Comparison of ENCODE assay signal across 16 mouse cellular contexts in the genomic region with DNA sequence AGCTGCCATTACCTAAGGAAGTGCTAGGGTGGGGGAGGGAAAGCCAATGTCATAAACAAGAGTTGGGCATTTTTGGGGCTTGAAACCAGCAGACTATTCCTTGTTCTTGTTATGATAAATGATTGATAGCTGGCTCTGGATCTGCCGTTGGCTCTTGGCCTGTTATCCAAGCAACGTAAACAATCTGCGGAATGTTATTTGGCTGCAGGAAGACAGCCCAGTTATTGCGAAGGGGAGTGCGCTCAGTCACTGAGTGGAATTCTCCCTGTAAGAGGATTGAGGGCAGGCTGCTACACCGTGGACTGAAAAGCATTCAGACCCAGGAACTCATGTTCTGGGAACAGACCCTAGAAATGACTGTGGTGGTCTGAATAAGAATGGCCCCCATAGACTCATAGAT. TPM values are rescaled to one million over a fixed set of nuclear protein-coding genes. Genes with fewer than 3 reads are reported as not detected.
DNase-seq lines count a peak whose midpoint lies in the region; ATAC-seq and TF ChIP-seq lines count a peak whose summit lies in the region.
"Had no signal": no experiment of that assay in that cellular context is flagged by ENCODE, and none has a peak within 500 bp of the region (broad histone marks: within the 10 kb centered on the region; RNA-seq: fewer than 3 reads in every experiment).

No protein-coding gene starts in this region.

- 57% methylated on average over 6 of the region's 6 CpGs for WGBS in forebrain, embryonic 16.5 days
- WGBS in forebrain, embryonic 11.5 days = 93% methylated on average over 6 of the region's 6 CpGs
- 54% methylated on average over 6 of the region's 6 CpGs for WGBS in kidney, postnatal 0 days
- WGBS in lung, embryonic 14.5 days = 11% methylated on average over 6 of the region's 6 CpGs

- no peak overlapping the region for H3K4me3 ChIP-seq in forebrain, embryonic 16.5 days (replicated peaks; ENCODE audit: low read length)
- no peak overlapping the region for H3K4me3 ChIP-seq in forebrain, embryonic 11.5 days (ENCODE audit: low read depth, low read length)
- H3K4me3 ChIP-seq in kidney, postnatal 0 days (replicated peaks; ENCODE audit: low read depth, low read length) = no peak overlapping the region
- H3K4me3 ChIP-seq in lung, embryonic 14.5 days (ENCODE audit: low read depth, low read length) = no peak overlapping the region
- H3K4me3 ChIP-seq: heart, embryonic 10.5 days; hindbrain, embryonic 12.5 days; neural tube, embryonic 15.5 days had no signal

- DNase-seq in forebrain, embryonic 11.5 days (ENCODE audit: low spot score) = no peak
- peak; percentile 54 for DNase-seq in 3134 (ENCODE audit: extremely low read depth, insufficient read length, low spot score)
- peak; percentile 74 for DNase-seq in kidney, postnatal 0 days (ENCODE audit: low spot score)
- DNase-seq in lung, embryonic 14.5 days = peak; percentile 91
- DNase-seq in cerebellum, postnatal 36 days = no peak
- no peak for DNase-seq in thymus, postnatal 25 days
- DNase-seq: adrenal gland, postnatal 10 days; layer of hippocampus, postnatal 36 days had no signal

- H3K4me1 ChIP-seq in forebrain, embryonic 16.5 days (replicated peaks; ENCODE audit: control insufficient read depth, insufficient read depth, low read length) = peaks cover 13% of the 10 kb centered on the region
- H3K4me1 ChIP-seq in forebrain, embryonic 11.5 days (replicated peaks; ENCODE audit: control insufficient read depth, insufficient read depth, low read length) = peaks cover 2% of the 10 kb centered on the region; the same call in 1 of the 2 replicates
- peaks cover 23% of the 10 kb centered on the region for H3K4me1 ChIP-seq in kidney, postnatal 0 days (replicated peaks; ENCODE audit: insufficient read depth, low read length)
- peaks cover 7% of the 10 kb centered on the region; the same call in 1 of the 2 replicates for H3K4me1 ChIP-seq in lung, embryonic 14.5 days (ENCODE audit: insufficient read depth)

- H3K27ac ChIP-seq in forebrain, embryonic 16.5 days (ENCODE audit: low read length) = no peak overlapping the region
- H3K27ac ChIP-seq in forebrain, embryonic 11.5 days (ENCODE audit: low read depth, low read length) = no peak overlapping the region
- 0 out of 2 replicates have a peak overlapping the region, but pooled peaks have one; percentile 10 for H3K27ac ChIP-seq in kidney, postnatal 0 days
- peak overlapping the region; percentile 44; the same call in 1 of the 2 replicates for H3K27ac ChIP-seq in lung, embryonic 14.5 days (ENCODE audit: low read depth)
- H3K27ac ChIP-seq: heart, embryonic 10.5 days; hindbrain, embryonic 12.5 days; macrophage; neural tube, embryonic 15.5 days had no signal

- H3K4me2 ChIP-seq in forebrain, embryonic 16.5 days (ENCODE audit: low read length) = no peak overlapping the region
- H3K4me2 ChIP-seq in forebrain, embryonic 11.5 days (ENCODE audit: low read depth, low read length, severe bottlenecking) = no peak overlapping the region
- H3K4me2 ChIP-seq in kidney, postnatal 0 days (ENCODE audit: low read length) = no peak overlapping the region
- H3K4me2 ChIP-seq in lung, embryonic 14.5 days = no peak overlapping the region
- H3K4me2 ChIP-seq: hindbrain, embryonic 12.5 days; neural tube, embryonic 15.5 days had no signal

- no peak overlapping the region for H3K9ac ChIP-seq in forebrain, embryonic 16.5 days (replicated peaks; ENCODE audit: low read depth, low read length)
- H3K9ac ChIP-seq in forebrain, embryonic 11.5 days (ENCODE audit: low read length) = no peak overlapping the region
- no peak overlapping the region for H3K9ac ChIP-seq in kidney, postnatal 0 days (ENCODE audit: low read depth, low read length)
- H3K9ac ChIP-seq in lung, embryonic 14.5 days = no peak overlapping the region
- H3K9ac ChIP-seq: hindbrain, embryonic 12.5 days; neural tube, embryonic 15.5 days had no signal

- ATAC-seq in forebrain, embryonic 16.5 days = peak; percentile 20; the same call in 1 of the 2 replicates
- no peak for ATAC-seq in forebrain, embryonic 11.5 days (replicated peaks; ENCODE audit: low FRiP score)
- no peak for ATAC-seq in kidney, postnatal 0 days (replicated peaks; ENCODE audit: low FRiP score, low read depth)
- peak; percentile 58 for ATAC-seq in lung, embryonic 14.5 days (ENCODE audit: insufficient read depth)
- ATAC-seq in monocyte, adult 5-6 weeks (replicated peaks; ENCODE audit: insufficient number of reproducible peaks, low FRiP score, low TSS enrichment, poor library complexity, severe bottlenecking) = no peak
- ATAC-seq: midbrain, embryonic 16.5 days had no signal

- no peak for TF ChIP-seq CTCF in kidney, postnatal 0 days (IDR thresholded peaks at IDR 0.05; ENCODE audit: low read depth)
- TF ChIP-seq CTCF in lung, embryonic 14.5 days (IDR thresholded peaks at IDR 0.05; ENCODE audit: low read depth) = no peak

- no peaks in the 10 kb centered on the region for H3K27me3 ChIP-seq in forebrain, embryonic 16.5 days (replicated peaks; ENCODE audit: control insufficient read depth, insufficient read depth, low read length)
- no peaks in the 10 kb centered on the region for H3K27me3 ChIP-seq in forebrain, embryonic 11.5 days (ENCODE audit: control insufficient read depth, insufficient read depth, low read length)
- H3K27me3 ChIP-seq in kidney, postnatal 0 days (ENCODE audit: insufficient read depth, low read length) = no peaks in the 10 kb centered on the region
- no peaks in the 10 kb centered on the region for H3K27me3 ChIP-seq in lung, embryonic 14.5 days (ENCODE audit: insufficient read depth, low read length)
- H3K27me3 ChIP-seq: hindbrain, embryonic 12.5 days; neural tube, embryonic 15.5 days had no signal

- H3K36me3 ChIP-seq in forebrain, embryonic 16.5 days (ENCODE audit: control insufficient read depth, insufficient read depth) = no peaks in the 10 kb centered on the region
- no peaks in the 10 kb centered on the region for H3K36me3 ChIP-seq in forebrain, embryonic 11.5 days (ENCODE audit: control insufficient read depth, insufficient read depth, low read length)
- no peaks in the 10 kb centered on the region for H3K36me3 ChIP-seq in kidney, postnatal 0 days (ENCODE audit: insufficient read depth, low read length)
- H3K36me3 ChIP-seq in lung, embryonic 14.5 days (ENCODE audit: insufficient read depth) = no peaks in the 10 kb centered on the region
- H3K36me3 ChIP-seq: heart, embryonic 10.5 days; hindbrain, embryonic 12.5 days; neural tube, embryonic 15.5 days had no signal

- H3K9me3 ChIP-seq in forebrain, embryonic 16.5 days (ENCODE audit: control insufficient read depth, low read length) = no peaks in the 10 kb centered on the region
- no peaks in the 10 kb centered on the region for H3K9me3 ChIP-seq in forebrain, embryonic 11.5 days (ENCODE audit: control insufficient read depth, low read length)
- H3K9me3 ChIP-seq in kidney, postnatal 0 days (replicated peaks; ENCODE audit: low read length) = no peaks in the 10 kb centered on the region; the same call in 1 of the 2 replicates
- no peaks in the 10 kb centered on the region; the same call in 1 of the 2 replicates for H3K9me3 ChIP-seq in lung, embryonic 14.5 days (ENCODE audit: low read depth, low read length)
- H3K9me3 ChIP-seq: heart, embryonic 10.5 days; hindbrain, embryonic 12.5 days; neural tube, embryonic 15.5 days had no signal

RNA-seq across cellular contexts. Expression of a gene that starts 40.3 kb away (rescaled TPM):
- polyA plus RNA-seq in forebrain, embryonic 16.5 days (2015; fragmentation: Nextera tagmentation; extraction: Ambion mirVana) = 0.54 and 0.88 TPM in 2 replicates
- 0.15 and 0.27 TPM in 2 replicates for polyA plus RNA-seq in forebrain, embryonic 11.5 days (2014; fragmentation: Nextera tagmentation; extraction: Ambion mirVana)
- polyA plus RNA-seq in kidney, postnatal 0 days (2015; fragmentation: Nextera tagmentation; extraction: Ambion mirVana) = 1.7 and 2.0 TPM in 2 replicates
- polyA plus RNA-seq in lung, embryonic 14.5 days (2014; fragmentation: Nextera tagmentation; extraction: Ambion mirVana) = 1.4 and 1.7 TPM in 2 replicates
- total RNA-seq in monocyte, adult 5-6 weeks (2017) = 36.2 to 60.6 TPM (median 43.2 TPM) in 3 replicates

RNA-seq across cellular contexts. Expression of a gene that starts 41.5 kb away (rescaled TPM):
- 1.4 and 1.6 TPM in 2 replicates for polyA plus RNA-seq in forebrain, embryonic 16.5 days (2015; fragmentation: Nextera tagmentation; extraction: Ambion mirVana)
- polyA plus RNA-seq in forebrain, embryonic 11.5 days (2014; fragmentation: Nextera tagmentation; extraction: Ambion mirVana) = 2.0 and 2.4 TPM in 2 replicates
- polyA plus RNA-seq in kidney, postnatal 0 days (2015; fragmentation: Nextera tagmentation; extraction: Ambion mirVana) = 5.4 and 5.9 TPM in 2 replicates
- polyA plus RNA-seq in lung, embryonic 14.5 days (2014; fragmentation: Nextera tagmentation; extraction: Ambion mirVana) = 11.7 and 12.1 TPM in 2 replicates
- total RNA-seq in monocyte, adult 5-6 weeks (2017) = not detected in 3 replicates
- polyA plus RNA-seq: C2C12, macrophage had no signal

Comparison
In these comparisons a context has a peak if more than half of its experiments do, and no peak if none do; other contexts are left out.
1. ATAC-seq: peak in forebrain, embryonic 16.5 days (single experiment) and lung, embryonic 14.5 days (single experiment); none in forebrain, embryonic 11.5 days (single experiment), kidney, postnatal 0 days (single experiment) and monocyte, adult 5-6 weeks (single experiment).
2. H3K27ac ChIP-seq: peak in kidney, postnatal 0 days (single experiment) and lung, embryonic 14.5 days (single experiment); none in forebrain, embryonic 16.5 days (single experiment) and forebrain, embryonic 11.5 days (single experiment).
3. DNase-seq: peak in 3134 (single experiment), kidney, postnatal 0 days (single experiment) and lung, embryonic 14.5 days (single experiment); none in forebrain, embryonic 11.5 days (single experiment), cerebellum, postnatal 36 days (0 of 2) and thymus, postnatal 25 days (single experiment).